Mouse (Mus musculus): ENCODE measurements around the gene Mpdz. TPM values are rescaled to one million over a fixed set of nuclear protein-coding genes. Genes with fewer than 3 reads are reported as not detected.

Mpdz gene
- polyA plus RNA-seq, 1 experiment, result 19.3 TPM

DNA sequence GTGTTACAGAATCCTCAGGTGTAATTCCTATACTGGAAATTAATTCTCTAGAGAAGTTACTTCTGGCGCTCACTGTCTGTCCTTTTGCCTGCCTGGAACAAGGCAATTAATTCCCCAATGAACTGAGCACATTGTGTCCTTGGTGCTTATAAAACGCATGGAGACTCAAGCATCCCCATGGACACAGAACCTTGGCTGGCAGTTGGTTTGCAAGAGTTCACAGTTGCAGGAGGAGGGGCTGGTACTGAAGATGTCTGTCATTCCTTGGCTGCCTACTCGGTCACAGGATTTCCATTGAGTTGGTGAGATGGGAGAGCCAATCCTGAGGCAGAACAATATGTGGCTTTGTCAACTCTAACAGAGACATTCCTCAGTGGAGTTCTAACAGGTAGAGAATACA is 12.5 kb downstream of the Mpdz start:
- Histone ChIP-seq H3K27ac (replicated peaks; ENCODE audit: low read depth, low read length) (peak overlapping the region; percentile 81), H3K4me3 (ENCODE audit: insufficient read depth, low read depth, low read length) (no peak overlapping the region), H3K4me1 (ENCODE audit: control insufficient read depth, insufficient read depth, insufficient read length, low read length) (peaks cover 4% of the 10 kb centered on the region; the same call in 1 of the 2 replicates)

GRCm38 (mm10) chr4:81429670-81430069 is 12.9 kb downstream of the Mpdz start:
- peak overlapping the region; percentile 81 for H3K27ac ChIP-seq (replicated peaks; ENCODE audit: low read depth, low read length)
- peaks cover 4% of the 10 kb centered on the region; the same call in 1 of the 2 replicates for H3K4me1 ChIP-seq (ENCODE audit: control insufficient read depth, insufficient read depth, insufficient read length, low read length)
- H3K4me3 ChIP-seq (ENCODE audit: insufficient read depth, low read depth, low read length), result no peak overlapping the region

DNA sequence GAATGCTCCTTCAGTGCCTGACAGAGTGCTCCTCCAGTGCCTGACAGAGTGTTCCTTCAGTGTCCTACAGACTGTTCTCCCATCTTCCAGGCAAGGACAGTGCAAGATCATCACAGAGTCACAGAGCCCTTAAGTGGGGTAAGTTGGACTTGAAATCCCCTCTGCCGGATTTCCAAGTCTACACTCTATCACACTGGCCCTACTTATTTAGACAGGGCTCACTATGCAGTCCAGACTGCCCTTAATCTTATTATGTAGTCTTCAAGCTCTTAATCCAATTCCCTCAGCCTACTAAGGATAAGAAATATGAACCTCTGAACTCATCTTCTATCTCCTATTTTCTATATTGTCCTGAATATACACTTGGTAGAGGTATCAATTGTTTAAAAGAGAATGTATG is 19.1 kb downstream of the Mpdz start:
- Histone ChIP-seq H3K27ac (replicated peaks; ENCODE audit: low read depth, low read length) (no peak overlapping the region), H3K4me3 (ENCODE audit: insufficient read depth, low read depth, low read length) (no peak overlapping the region), H3K4me1 (ENCODE audit: control insufficient read depth, insufficient read depth, insufficient read length, low read length) (peaks cover 10% of the 10 kb centered on the region; the same call in 1 of the 2 replicates)

GRCm38 (mm10) chr4:81421621-81422020 is 21.0 kb downstream of the Mpdz start:
- Histone ChIP-seq H3K4me1 (ENCODE audit: control insufficient read depth, insufficient read depth, insufficient read length, low read length) (peaks cover 10% of the 10 kb centered on the region; the same call in 1 of the 2 replicates), H3K4me3 (ENCODE audit: insufficient read depth, low read depth, low read length) (no peak overlapping the region), H3K27ac (replicated peaks; ENCODE audit: low read depth, low read length) (no peak overlapping the region)

DNA sequence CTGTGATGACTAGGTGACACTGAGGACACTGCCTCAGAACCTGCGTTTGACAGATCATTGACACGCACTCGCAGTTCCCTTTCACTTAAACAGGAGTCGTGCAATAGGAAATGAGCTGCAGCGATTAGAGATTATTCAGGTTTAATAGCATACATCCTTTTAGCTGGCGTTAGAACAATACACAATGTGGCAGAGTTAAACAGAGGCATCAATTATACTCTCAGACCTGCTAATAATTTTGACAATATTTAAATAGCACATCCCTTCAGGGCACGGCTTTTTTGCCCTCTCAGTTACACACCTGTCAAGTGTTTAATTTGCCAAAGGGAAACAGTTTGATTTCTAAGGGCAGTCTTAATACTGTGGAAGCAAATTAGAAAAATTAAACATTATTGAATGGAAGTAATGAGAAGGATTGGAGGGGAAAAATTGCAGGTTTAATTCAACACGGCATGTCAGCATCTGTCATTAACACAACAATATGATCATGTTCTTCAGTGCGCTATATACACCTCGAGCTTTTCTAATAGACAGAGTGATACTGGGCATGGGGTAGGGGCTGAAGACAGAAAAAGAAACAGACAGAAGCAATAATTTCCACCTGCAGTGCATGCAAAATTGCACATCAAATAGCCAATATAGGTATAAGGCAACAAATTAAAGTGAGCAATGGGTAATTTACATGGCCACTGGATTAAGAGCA is 27.1 kb downstream of the Mpdz start:
- H3K27ac ChIP-seq (replicated peaks; ENCODE audit: low read depth, low read length), result no peak overlapping the region
- H3K4me3 ChIP-seq (ENCODE audit: insufficient read depth, low read depth, low read length), result no peak overlapping the region
- peaks cover 7% of the 10 kb centered on the region; the same call in 1 of the 2 replicates for H3K4me1 ChIP-seq (ENCODE audit: control insufficient read depth, insufficient read depth, insufficient read length, low read length)

DNA sequence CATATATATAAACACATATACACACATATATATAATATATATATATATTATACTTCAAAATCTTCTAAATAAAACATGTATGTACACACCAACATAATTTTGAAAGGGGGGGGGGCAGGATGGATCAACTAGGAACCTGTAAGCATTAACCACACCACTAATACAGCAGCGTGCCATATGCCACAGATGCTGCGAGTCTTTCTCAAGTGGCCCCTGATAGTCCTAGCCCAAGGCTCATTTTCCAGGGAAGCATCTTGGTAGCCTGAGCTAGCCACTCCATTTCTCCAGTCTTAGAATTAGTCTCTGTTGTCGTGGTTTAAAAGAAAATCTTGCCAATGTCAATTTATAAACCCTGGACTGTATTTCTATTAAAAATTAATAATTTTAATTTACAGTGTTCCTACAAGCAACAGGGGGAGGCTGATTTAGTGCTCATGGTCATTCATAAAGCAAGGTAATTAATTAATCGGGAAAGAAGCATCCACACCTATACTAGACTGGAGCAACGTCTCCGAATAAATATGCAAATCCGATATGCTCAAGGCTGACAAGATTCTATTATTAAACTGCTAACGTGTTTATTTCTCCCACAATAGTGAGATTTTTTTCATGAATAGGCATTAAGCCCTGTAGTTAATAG is 27.8 kb downstream of the Mpdz start:
- no peak overlapping the region for H3K4me3 ChIP-seq (ENCODE audit: insufficient read depth, low read depth, low read length)
- H3K4me1 ChIP-seq (ENCODE audit: control insufficient read depth, insufficient read depth, insufficient read length, low read length), result peaks cover 5% of the 10 kb centered on the region; the same call in 1 of the 2 replicates
- H3K27ac ChIP-seq (replicated peaks; ENCODE audit: low read depth, low read length), result no peak overlapping the region

- no peaks in the 10 kb centered on the region for H3K4me1 ChIP-seq (ENCODE audit: control insufficient read depth, insufficient read depth, insufficient read length, low read length)
- no peak overlapping the region for H3K4me3 ChIP-seq (ENCODE audit: insufficient read depth, low read depth, low read length)
- H3K27ac ChIP-seq (replicated peaks; ENCODE audit: low read depth, low read length), result no peak overlapping the region
Measured at GRCm38 (mm10) chr4:81396883-81397282, 45.7 kb downstream of the Mpdz start.

GRCm38 (mm10) chr4:81392869-81393268 is 49.7 kb downstream of the Mpdz start:
- Histone ChIP-seq H3K4me1 (ENCODE audit: control insufficient read depth, insufficient read depth, insufficient read length, low read length) (no peaks in the 10 kb centered on the region), H3K27ac (replicated peaks; ENCODE audit: low read depth, low read length) (no peak overlapping the region), H3K4me3 (ENCODE audit: insufficient read depth, low read depth, low read length) (no peak overlapping the region)

- H3K4me3 ChIP-seq (ENCODE audit: insufficient read depth, low read depth, low read length), result no peak overlapping the region
- H3K27ac ChIP-seq (replicated peaks; ENCODE audit: low read depth, low read length), result no peak overlapping the region
- H3K4me1 ChIP-seq (ENCODE audit: control insufficient read depth, insufficient read depth, insufficient read length, low read length), result no peaks in the 10 kb centered on the region
Measured at GRCm38 (mm10) chr4:81389263-81389662, 53.4 kb downstream of the Mpdz start.

DNA sequence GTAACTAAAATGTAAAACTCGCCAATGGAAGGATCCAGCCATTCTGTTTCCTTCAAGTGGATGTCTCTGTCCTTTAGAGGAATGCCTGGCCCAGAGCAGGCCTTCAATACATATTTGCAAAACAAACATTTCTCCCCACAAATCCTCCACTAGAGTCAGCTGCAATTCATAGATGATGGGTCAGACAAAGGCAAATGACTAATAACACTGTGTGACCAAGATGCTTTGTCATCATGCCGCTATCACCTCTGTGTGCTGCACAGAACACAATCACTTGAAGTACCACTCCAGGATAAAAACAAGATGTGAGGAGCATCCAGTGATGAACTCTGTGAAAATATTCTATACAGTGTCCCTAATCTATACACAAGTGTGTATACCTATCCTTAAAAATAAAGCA is 55.0 kb downstream of the Mpdz start:
- Histone ChIP-seq H3K4me1 (ENCODE audit: control insufficient read depth, insufficient read depth, insufficient read length, low read length) (no peaks in the 10 kb centered on the region), H3K4me3 (ENCODE audit: insufficient read depth, low read depth, low read length) (no peak overlapping the region), H3K27ac (replicated peaks; ENCODE audit: low read depth, low read length) (no peak overlapping the region)

DNA sequence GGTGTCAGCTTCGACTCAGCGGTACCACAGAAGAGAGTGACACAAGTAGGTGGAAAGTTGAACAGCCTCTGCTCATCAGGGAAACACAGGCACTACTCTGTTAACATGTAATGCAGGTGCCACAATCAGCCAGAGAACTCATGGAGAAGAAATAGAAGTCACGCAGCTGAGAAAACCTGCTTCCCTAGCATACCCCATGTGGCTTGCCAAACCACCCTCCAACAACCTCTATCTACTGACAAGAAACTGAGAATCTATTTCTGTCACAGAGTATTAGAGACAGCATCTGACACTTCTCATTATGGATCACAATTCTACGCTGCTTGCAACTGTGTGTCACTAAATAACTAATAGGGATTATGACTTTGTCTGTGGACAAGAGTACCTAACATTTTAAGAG is 70.3 kb downstream of the Mpdz start:
- Histone ChIP-seq H3K4me3 (ENCODE audit: insufficient read depth, low read depth, low read length) (no peak overlapping the region), H3K27ac (replicated peaks; ENCODE audit: low read depth, low read length) (no peak overlapping the region)

DNA sequence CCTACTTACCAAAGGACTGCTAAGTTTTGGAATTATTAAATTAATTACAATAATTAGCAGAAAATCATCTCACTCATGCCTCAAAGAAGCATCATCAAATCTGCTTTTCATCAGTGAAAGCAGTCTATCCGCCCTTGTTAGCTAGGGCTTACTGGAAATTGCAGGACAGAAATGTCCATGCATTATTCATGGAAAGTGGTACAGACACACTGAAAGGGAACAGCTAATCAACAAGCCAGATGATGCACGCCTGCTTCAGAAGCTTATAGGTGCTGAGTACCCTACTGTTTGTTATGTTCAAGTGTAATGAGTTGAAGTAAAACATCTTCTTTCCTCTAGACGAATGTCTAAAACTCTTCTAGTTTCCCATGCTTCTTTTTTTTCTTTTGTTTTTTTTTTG is 91.2 kb downstream of the Mpdz start:
- H3K27ac ChIP-seq (replicated peaks; ENCODE audit: low read depth, low read length), result no peak overlapping the region
- H3K4me1 ChIP-seq (ENCODE audit: control insufficient read depth, insufficient read depth, insufficient read length, low read length), result no peaks in the 10 kb centered on the region
- H3K4me3 ChIP-seq (ENCODE audit: insufficient read depth, low read depth, low read length), result no peak overlapping the region

More for the DNA sequence above, 70.3 kb downstream of the Mpdz start:
- no peaks in the 10 kb centered on the region for H3K4me1 ChIP-seq (ENCODE audit: control insufficient read depth, insufficient read depth, insufficient read length, low read length)

GRCm38 (mm10) chr4:81348646-81349045 is 94.0 kb downstream of the Mpdz start:
- H3K27ac ChIP-seq (replicated peaks; ENCODE audit: low read depth, low read length), result no peak overlapping the region
- H3K4me3 ChIP-seq (ENCODE audit: insufficient read depth, low read depth, low read length), result no peak overlapping the region
- H3K4me1 ChIP-seq (ENCODE audit: control insufficient read depth, insufficient read depth, insufficient read length, low read length), result no peaks in the 10 kb centered on the region

- Histone ChIP-seq H3K27ac (replicated peaks; ENCODE audit: low read depth, low read length) (no peak overlapping the region), H3K4me1 (ENCODE audit: control insufficient read depth, insufficient read depth, insufficient read length, low read length) (no peaks in the 10 kb centered on the region), H3K4me3 (ENCODE audit: insufficient read depth, low read depth, low read length) (no peak overlapping the region)
Measured at GRCm38 (mm10) chr4:81345141-81345540, 97.5 kb downstream of the Mpdz start.

GRCm38 (mm10) chr4:81333628-81333991 is 109.0 kb downstream of the Mpdz start:
- H3K27ac ChIP-seq (replicated peaks; ENCODE audit: low read depth, low read length), result no peak overlapping the region
- H3K4me3 ChIP-seq (ENCODE audit: insufficient read depth, low read depth, low read length), result no peak overlapping the region
- H3K4me1 ChIP-seq (ENCODE audit: control insufficient read depth, insufficient read depth, insufficient read length, low read length), result no peaks in the 10 kb centered on the region
